Mouse (Mus musculus) yolk sac, embryonic 10.5 days (tissue): ENCODE measurements around the gene Spire2.
"Not testable (repeated sequence)": the region's sequence is repeated elsewhere in the genome, so short reads cannot be mapped to it uniquely, and the experiment has no call there.

ENCODE experiments used
- DNase-seq: peaks from one replicate; pipeline ENCODE4 v3.0.0-alpha.2; 2017; ENCODE audit warnings: low spot score

Spire2 gene

DNA sequence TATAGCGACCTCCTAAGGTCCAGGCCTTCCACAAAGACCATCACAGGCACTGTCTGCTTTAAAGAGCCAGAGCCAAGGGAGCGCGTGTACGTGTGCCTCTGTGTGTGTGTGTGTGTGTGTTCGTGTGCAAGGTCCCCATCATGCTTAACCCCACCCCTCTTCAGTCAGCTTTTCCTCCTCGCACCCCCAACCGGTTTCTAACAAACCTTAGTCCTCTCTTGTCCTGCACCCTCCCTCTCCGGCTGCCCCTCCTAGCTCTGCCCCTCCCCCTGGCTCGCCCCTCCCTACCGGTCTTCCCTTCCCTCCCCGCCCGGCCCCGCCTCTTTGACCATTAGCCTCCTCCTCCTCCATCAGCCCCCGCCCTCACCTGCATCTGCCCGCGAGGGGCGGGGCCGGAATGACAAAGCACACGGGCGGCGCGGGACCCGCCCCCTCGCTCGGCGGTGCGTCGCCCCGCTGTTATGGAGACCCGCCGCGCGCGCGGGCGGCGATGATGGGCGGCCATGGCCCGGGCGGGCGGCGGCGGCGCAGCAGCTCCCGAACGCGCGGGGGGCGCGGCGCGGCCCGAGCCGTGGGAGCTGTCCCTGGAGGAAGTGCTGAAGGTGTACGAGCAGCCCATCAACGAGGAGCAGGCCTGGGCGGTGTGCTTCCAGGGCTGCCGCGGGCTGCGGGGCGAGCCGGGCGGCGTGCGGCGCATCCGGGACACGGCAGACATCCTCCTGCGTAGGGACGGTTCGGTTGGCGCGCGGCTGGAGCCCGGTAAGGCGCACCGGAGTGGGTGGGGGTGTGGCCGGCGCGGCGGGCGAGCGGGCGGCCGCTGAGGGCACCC lies at the start of gene Spire2:
Spire2 (plus strand) TSS at position 452 of the 829 bp plus-strand sequence.
- peak; percentile 95 for DNase-seq

DNA sequence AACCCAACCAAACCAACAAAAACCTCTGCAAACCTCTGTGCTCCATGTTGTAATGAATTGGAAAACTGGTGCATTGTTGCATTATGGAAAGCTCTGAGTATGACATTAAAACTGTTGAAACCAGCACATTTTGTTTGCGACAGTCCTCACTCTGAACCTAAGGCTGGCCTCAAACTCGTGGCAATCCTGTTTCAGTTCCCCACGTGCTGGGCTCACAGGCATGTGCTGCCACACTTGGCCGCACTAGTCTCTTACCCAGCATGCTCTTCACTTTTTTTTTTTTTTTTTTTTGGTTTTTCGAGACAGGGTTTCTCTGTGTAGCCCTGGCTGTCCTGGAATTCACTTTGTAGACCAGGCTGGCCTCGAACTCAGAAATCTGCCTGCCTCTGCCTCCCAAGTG lies 49.5 kb upstream of the Spire2 start:
- DNase-seq = not testable (repeated sequence)

GRCm38 (mm10) chr8:123283991-123284390 lies 48.5 kb upstream of the Spire2 start:
- DNase-seq = no peak

DNA sequence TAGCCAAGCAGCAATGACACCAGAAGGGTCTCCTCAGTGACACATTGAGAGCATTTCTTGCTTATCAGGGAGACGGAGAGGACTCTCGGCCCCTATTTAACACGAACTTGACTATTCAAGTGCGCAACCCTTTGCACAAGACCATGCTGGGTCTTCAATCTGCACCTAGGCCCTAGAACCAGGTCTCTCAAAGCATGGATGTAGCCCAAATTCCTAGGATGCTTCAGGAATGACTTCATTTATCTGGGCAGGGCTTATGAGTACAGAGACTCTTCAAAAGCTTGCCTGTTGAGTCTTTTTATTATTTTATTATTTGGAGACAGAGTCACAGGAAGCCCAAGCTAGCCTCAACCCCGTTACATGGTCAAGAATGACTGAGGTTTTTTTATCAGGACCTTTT lies 48.0 kb upstream of the Spire2 start:
- DNase-seq = no peak

GRCm38 (mm10) chr8:123287362-123287761 lies 45.2 kb upstream of the Spire2 start:
- DNase-seq = no peak

DNA sequence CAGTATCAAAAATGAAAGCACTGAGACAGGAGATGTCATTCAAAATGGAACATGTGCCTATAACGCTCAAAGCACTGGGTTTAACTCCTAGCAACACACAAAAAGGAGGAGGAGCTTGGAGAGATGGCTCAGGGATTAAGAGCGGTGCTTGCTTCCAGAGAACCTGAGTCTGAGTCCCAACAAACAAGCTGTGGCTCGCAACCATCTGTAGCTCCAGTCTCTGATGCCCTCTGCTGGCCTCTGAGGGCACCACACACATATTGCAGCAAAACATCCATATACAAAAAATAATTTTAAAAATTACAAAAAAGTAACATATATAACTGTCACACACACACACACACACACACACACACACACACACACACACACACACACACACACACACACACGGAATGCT lies 42.3 kb upstream of the Spire2 start:
- DNase-seq = no peak

DNA sequence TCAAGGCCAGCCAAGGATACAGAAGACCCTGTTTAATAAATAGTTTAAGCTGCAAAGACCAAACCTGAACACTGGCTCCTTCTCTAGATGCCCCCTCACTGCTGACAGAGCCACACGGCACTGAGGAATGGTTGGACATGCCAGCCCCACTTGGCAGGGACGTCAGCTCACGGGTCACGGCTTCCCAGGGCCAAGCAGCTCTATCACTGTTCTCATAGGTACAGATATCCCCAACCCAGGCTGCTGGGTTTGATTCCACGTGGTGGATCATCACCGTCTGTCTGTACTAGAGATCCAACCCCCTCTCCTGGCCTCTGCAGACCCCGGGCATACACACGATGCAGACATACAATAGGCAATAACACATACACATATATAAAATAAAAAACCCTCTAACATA lies 41.8 kb upstream of the Spire2 start:
- no peak for DNase-seq

- DNase-seq = no peak
Measured at GRCm38 (mm10) chr8:123291716-123292115, 40.8 kb upstream of the Spire2 start.

GRCm38 (mm10) chr8:123292281-123292680 lies 40.2 kb upstream of the Spire2 start:
- no peak for DNase-seq

DNA sequence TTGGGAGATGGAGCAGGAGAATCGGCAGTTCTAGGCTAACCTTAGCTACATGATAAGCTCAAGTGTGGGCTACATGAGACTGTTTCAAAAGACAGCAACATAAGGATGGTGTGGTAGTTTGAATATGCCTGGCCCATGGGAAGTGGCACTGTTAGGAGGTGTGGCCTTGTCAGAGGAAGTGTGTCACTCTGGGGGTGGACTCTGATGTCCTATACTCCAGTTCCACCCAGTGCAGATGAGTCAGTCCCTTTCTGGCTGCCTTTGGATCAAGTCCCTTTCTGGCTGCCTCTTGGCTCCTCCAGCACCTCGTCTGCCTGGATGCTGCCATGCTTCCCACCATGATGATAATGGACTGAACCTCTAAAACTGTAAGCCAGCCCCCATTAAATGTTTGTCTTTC lies 39.7 kb upstream of the Spire2 start:
- DNase-seq = no peak

GRCm38 (mm10) chr8:123298301-123298700 lies 34.2 kb upstream of the Spire2 start:
- no peak for DNase-seq

GRCm38 (mm10) chr8:123308738-123309137 lies 23.8 kb upstream of the Spire2 start:
- no peak for DNase-seq

DNA sequence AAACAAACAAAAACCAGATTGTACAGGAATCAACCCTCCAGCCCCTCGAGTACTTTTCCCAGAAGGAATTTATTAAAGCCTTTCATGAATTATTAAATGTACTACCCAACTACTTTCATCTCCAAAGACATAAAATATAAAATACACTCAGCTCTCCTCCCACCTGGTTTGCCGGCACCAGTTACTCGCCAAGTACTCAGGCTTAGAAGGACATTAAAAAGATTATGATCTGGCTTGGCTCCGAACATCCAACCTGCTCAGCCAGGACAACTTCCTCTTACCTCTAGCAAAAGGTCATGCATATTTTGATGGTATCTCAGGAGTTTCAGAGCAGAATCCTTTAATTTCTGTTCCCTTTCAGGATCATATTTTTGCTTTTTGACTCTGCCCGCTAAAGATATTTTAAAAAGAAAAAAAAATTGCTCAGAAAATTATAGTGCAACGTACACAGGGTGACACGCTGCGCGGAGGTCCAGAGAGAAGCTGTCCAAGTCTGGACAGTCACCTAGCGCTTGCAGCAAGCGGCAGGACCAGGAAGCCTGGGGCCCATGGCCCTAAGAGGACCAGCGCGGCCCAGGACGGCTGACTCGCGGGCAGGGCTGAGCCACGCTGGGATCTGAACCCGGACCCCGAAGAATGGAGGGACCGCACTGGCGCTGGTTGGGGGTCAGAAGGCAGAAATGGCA lies 14.6 kb upstream of the Spire2 start:
- no peak for DNase-seq

- peak; percentile 95 for DNase-seq
Measured at GRCm38 (mm10) chr8:123318467-123318911, 14.0 kb upstream of the Spire2 start, which contains the start of gene Fanca. Fanca (minus strand) TSS chr8:123318576.

GRCm38 (mm10) chr8:123319522-123320164 lies 12.9 kb upstream of the Spire2 start:
- DNase-seq = peak; percentile 36

DNA sequence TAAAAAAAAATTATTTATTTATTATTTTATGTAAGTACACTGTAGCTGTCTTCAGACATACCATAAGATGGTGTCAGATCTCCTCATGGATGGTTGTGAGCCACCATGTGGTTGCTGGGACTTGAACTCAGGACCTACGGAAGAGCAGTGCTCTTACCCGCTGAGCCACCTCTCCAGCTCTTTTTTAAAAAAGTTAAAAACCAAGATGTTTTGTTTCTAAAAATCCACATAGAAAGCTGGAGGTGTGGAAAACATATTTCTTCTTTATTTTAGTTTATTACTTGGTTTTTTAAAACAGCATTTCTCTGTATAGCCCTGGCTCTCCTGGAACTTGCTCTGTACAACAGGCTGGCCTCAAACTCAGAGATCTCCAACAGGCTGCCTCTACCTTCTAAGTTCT lies 4.0 kb upstream of the Spire2 start:
- no peak for DNase-seq

- DNase-seq = peak; percentile 9
Measured at GRCm38 (mm10) chr8:123329350-123329749, 3.2 kb upstream of the Spire2 start.

- DNase-seq = peak; percentile 47
Measured at GRCm38 (mm10) chr8:123329961-123330360, 2.6 kb upstream of the Spire2 start.

DNA sequence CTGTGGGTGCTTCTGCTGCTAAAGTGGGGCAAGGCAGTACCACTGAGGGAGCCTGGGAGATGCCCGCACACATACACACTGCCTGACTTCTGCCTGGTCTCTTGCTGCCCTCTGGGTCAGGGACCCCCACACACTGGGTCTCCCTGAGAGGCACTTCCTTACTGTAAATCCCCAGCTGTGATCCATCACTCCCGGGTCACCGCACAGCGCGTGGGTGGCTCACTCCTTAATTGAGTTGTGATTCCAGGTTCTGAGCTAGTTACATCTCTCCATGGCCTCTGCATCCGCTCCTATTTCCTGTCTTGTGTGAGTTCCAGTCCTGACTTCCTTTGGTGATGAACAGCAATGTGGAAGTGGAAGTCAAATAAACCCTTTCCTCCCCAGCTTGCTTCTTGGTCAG lies 1.8 kb upstream of the Spire2 start:
- DNase-seq = no peak

DNA sequence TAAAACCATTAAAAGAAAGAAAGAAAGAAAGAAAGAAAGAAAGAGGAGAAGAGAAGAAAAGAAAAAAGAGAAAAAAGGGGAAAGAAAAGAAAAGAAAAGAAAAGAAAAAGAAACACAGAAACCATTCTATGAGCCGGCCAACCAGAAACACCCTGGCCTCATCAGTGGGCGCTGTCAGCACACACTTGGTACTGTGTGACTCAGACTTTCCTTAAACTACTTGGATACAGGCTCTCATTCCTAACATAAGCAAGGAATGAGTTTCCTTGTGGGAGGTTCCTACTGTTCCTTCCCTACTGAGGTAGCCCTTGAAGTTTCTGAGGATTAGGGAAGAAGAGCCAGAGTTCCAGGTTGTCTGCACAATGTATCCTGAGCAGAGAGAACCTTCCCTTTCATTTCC lies 1.2 kb upstream of the Spire2 start:
- DNase-seq = no peak

GRCm38 (mm10) chr8:123331810-123332209 lies 703 bp upstream of the Spire2 start:
- no peak for DNase-seq

DNA sequence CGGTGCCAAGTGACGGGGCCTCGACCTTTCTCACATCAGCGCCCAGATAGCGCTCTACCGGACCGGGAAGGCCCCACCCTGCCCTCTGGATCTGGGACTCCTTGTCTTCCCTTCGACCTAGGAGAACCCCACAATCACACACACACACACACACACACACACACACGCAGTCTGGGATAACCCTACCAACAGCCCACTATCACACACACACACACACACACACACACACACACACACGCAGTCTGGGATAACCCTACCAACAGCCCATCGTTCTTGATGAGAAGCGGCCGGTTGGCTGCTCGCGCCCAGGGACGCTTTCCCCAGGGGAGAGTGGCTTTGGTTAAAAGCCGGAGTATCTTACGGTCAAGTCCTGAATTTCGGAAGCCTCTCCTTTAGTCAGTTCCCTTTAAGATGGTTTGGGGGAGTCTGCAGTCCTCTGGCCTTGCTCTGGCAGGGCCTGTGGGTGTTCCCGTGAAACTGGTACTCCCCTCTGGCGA lies 626 bp downstream of the Spire2 start:
- peak; percentile 9 for DNase-seq

GRCm38 (mm10) chr8:123333864-123334263 lies 1.4 kb downstream of the Spire2 start:
- no peak for DNase-seq
